Mouse (Mus musculus): ENCODE data around the gene Snapc2. TPM values are rescaled to one million over a fixed set of nuclear protein-coding genes. Genes with fewer than 3 reads are reported as not detected.

The Snapc2 gene
- total RNA-seq, 2 experiments from 2014 or later: 27.7 to 27.8 TPM

DNA sequence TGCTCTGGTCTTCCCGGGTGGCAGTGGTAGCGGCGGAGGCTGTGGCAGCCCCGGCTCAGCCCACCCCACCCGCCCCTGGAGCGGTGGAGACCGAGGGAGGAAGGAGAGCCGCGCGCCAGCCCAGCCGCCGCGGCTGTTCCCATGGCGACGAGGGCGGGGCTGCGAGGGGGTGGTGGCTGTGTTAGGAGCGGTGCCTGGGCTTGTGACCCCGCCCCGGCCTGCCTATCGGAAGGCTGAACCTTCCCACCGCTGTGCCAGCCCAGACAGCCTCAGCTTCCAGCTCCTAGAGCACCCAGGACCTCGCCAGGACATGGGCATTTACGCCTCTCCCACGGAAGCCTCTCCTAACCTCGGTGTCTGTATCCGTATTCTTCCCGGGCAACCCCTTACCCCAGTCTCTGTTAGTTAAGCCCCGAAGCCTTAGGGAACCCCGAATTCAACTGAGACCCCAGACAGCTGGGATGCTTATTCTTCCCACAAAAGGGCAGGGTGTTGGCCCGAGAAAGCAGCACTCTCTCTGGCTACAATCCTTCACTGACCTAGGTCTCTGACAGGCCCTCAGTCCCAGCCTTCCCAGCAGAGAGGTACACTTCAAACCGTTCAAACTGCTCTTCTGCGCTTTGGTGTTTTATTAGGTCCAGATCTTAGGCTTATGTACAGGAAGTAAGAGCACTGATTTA is 6.4 kb downstream of the Snapc2 start, which contains the start of gene Ctxn1:
Gene Ctxn1 (minus strand): TSS at position 150 of the 680 bp plus-strand sequence.
- no peak for TF ChIP-seq CTCF (conservative IDR thresholded peaks at IDR 0.05)
- Histone ChIP-seq H3K4me3 (peak within 1 kb of the TSS; percentile 84), H3K27ac (peak within 1 kb of the TSS; percentile 97)
- peak; percentile 94 to 96 for DNase-seq (ENCODE audit: low spot score in 2 of 2)

DNA sequence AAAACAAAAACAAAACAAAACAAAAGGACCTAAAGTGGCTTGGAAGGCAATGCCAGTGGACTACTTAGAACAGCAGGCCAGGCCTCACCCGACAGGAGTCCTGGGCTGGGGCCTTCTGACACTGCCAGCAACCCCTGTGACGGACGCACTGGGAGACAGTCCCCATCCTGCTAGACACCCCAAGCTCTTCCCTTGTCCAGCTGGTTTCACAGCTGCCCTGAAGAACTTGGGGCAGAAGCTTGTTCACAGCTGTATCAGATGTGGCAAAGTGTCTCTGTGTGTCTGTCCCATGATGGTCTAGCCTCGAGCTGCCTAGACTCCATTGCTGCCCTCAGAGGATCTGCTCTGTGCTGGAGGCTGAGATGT is 6.9 kb downstream of the Snapc2 start:
- TF ChIP-seq CTCF (conservative IDR thresholded peaks at IDR 0.05): no peak
- peak overlapping the region; percentile 97 for H3K27ac ChIP-seq
- DNase-seq (ENCODE audit: low spot score in 2 of 2): no peak

DNA sequence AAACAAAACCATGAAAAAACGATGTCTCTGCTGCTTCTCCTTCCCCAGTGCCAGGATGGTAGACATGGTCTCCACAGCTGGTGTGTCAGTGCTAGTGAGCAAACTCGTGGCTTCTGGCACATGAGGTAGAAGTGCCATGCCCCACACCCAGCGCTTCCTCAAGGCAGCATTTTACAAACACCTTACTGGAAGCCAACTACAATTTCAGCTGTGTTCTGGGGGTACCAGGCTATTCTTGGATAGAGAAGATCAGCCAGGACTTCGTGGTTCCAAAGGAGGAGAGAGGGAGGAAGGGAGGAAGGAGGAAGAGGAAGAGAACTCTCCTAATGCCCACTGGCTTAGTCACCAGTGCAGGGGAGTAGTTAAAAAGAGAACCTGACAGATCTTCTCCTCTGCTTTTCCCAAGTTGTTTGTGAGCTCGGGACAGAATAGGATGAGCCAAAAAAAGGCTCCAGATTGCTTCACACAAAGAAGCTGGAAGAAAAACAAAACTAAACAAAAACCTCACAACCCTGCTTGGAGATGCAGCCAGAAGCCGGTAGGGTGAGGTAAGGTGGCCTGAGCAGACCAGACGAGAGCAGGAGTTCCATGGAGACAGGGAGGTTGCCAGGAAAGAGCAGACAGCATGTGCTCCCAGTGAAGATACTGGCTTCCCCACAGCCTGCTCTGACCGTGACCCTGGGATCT is 10.4 kb downstream of the Snapc2 start:
- no peak for DNase-seq (ENCODE audit: low spot score in 2 of 2)
- no peak for TF ChIP-seq CTCF (conservative IDR thresholded peaks at IDR 0.05)
- H3K27ac ChIP-seq: peak overlapping the region; percentile 39; the same call in 1 of the 2 replicates
- H3K4me3 ChIP-seq: no peak overlapping the region

More for the DNA sequence above, 6.9 kb downstream of the Snapc2 start:
- H3K4me3 ChIP-seq: no peak overlapping the region

DNA sequence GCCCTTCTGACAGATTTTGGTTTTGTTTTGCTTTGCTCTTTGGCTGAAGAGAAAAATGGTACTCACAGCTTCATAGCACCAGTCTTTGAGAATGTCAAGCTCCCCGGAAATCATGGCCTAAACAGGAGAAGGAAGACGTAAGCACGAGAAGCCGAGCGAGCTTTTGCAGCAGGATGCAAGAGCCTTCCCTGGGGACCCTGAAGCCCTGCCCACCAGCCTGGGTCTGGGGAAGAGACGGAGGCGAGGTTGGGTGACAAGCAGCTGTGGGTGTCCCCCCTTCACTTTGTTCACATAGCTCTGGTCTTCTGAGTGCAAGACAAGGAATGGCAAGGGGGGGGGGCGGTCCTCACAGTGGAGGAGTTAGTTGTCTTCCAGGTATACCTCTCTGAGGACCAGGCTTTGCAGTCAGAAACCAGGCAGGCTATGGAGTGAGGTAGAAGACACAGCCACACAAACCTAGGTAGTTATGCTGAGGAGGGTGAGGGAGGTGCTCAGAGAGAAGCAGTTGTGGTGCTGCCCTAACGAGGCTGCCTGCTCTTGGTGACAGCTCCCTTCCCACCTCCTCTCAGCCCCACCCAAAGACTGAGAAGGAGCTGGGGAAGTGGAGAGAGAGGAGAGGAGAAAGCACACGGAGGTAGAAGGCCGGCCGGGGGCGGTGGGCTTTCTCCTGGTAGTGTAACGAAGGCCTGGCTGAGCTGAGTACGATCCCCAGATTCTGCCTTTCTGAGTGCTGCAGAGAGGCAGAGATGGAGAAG is 12.5 kb downstream of the Snapc2 start:
- DNase-seq (ENCODE audit: low spot score in 2 of 2): no peak
- Histone ChIP-seq H3K4me3 (no peak overlapping the region), H3K27ac (no peak overlapping the region)
- TF ChIP-seq CTCF (conservative IDR thresholded peaks at IDR 0.05): no peak

DNA sequence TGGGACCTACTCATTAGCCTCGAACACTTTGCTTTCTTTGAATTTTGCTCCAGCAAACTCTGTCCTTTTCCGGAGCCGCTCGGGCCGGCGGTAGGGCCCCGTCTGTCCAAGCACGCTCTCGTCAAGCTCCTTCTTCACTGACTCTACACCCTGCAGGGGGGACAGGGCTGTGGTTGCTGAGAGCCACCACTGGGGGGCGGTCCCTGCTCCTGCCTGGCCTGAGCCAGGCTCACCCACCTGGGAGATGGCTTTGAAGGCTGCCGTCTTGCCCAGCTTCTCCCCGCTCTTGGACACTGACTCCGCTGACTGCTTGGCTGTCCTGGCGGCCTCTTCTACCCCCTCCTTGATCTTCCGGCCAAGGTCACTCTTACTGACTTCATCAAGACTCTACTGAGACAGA is 14.7 kb downstream of the Snapc2 start:
- DNase-seq (ENCODE audit: low spot score in 2 of 2): no peak
- Histone ChIP-seq H3K4me3 (no peak overlapping the region), H3K27ac (no peak overlapping the region)
- TF ChIP-seq CTCF (conservative IDR thresholded peaks at IDR 0.05): peak; percentile 75

DNA sequence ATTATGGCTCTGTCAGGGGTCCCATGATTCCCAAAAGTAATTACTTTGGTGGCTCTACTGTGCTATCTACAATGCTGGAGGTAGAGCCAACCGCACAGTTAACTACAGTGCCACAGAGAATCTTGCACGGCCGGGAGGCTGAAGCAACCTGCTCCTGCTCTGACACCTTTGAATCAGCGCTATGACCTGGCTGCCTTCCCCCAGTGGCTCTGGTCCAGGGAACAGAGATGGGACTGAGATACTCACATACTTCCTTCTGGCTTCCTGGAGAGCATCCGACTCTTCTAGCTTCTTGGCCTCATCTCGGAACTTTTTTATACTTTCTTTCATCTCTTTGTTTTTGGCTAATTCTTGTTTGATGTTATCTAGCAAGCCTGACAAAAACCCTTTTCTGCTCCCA is 16.7 kb downstream of the Snapc2 start:
- Histone ChIP-seq H3K27ac (no peak overlapping the region), H3K4me3 (no peak overlapping the region)
- no peak for DNase-seq (ENCODE audit: low spot score in 2 of 2)
- TF ChIP-seq CTCF (conservative IDR thresholded peaks at IDR 0.05): no peak

DNA sequence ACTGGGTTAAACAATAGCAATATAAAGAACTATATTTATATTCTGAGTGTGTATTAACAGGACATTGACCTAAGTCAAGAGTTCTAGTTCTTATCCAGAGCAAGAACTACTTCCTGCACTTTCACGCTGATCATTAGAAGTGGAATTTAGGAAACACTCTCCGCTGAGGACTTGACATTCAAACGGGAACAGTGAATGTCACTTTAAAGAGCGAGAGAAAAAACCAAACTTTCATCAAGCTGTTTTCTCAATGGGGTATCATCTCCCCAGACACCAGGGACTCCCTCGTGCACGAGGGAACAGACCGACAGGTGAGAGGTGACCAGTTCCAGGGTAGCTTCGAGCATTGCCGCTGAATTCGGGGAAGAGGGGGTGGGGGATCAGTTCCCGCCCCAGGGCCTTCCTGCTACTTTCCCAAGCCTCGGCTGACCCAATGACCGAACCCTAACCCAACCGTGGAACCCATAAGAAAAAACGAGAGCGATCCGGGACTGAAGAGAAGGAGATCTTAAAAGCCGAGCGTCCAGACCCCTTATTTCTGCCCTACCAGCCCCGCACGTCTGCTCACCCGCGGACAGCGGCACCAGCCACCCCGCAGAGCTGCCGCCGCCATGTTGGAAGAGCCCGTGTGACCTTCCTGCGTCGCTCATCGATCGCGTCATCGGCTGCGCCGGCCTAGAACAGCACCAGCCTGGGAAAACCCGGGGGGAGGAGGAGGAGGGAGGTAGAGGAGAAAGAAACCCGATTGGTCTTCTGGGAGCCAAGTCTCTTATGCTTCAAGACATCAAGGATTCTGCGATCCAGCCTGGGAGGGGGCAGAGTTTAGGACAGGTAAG is 22.6 kb downstream of the Snapc2 start, which contains the start of gene Timm44:
Gene Timm44 (minus strand): TSS at position 639 of the 836 bp plus-strand sequence.
- TF ChIP-seq CTCF (conservative IDR thresholded peaks at IDR 0.05): no peak

DNA sequence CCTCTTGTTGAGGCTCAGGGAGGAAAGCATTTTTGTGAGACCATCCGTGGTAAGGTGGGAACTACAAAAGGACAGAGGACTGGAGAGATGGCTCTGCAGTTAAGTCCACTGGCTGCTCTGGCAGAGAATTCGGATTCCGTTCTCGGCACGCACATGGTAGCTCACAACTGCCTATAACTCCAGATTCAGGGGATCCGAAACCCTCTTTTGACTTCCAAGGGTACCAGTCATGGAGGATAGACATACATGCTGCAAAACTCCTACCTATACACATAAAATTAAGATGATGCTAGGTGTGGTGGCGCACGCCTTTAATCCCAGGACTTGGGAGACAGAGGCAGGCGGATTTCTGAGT is 23.2 kb downstream of the Snapc2 start:
- Histone ChIP-seq H3K4me3 (peak overlapping the region; percentile 96), H3K27ac (peak overlapping the region; percentile 93)
- no peak for DNase-seq (ENCODE audit: low spot score in 2 of 2)
- no peak for TF ChIP-seq CTCF (conservative IDR thresholded peaks at IDR 0.05)

More for the DNA sequence above, 22.6 kb downstream of the Snapc2 start, which contains the start of gene Timm44:
- peak within 1 kb of the TSS; percentile 93 for H3K27ac ChIP-seq
- DNase-seq (ENCODE audit: low spot score in 2 of 2): peak; percentile 97
- peak within 1 kb of the TSS; percentile 96 for H3K4me3 ChIP-seq

- Histone ChIP-seq H3K4me3 (no peak overlapping the region), H3K27ac (peak overlapping the region; percentile 43; the same call in 1 of the 2 replicates)
- peak; percentile 74 for TF ChIP-seq CTCF (conservative IDR thresholded peaks at IDR 0.05)
- no peak for DNase-seq (ENCODE audit: low spot score in 2 of 2)
Observed at GRCm38 (mm10) chr8:4292738-4293137, 39.9 kb downstream of the Snapc2 start.

- TF ChIP-seq CTCF (conservative IDR thresholded peaks at IDR 0.05): no peak
- DNase-seq (ENCODE audit: low spot score in 2 of 2): no peak
- Histone ChIP-seq H3K27ac (no peak overlapping the region), H3K4me3 (no peak overlapping the region)
Observed at GRCm38 (mm10) chr8:4297822-4298221, 44.9 kb downstream of the Snapc2 start.

- no peak for DNase-seq (ENCODE audit: low spot score in 2 of 2)
- Histone ChIP-seq H3K4me3 (no peak overlapping the region), H3K27ac (peak overlapping the region; percentile 56; the same call in 1 of the 2 replicates)
- no peak for TF ChIP-seq CTCF (conservative IDR thresholded peaks at IDR 0.05)
Observed at GRCm38 (mm10) chr8:4304124-4304547, 51.3 kb downstream of the Snapc2 start.

Other genes starting within 250 kb of the Snapc2 start
- gene Cd209f, start 147.2 kb upstream of the Snapc2 start, total RNA-seq (2021): under 1 TPM in 1 of 2 experiments, not detected in 1; 0.69 TPM
- gene Cd209g, start 119.0 kb upstream of the Snapc2 start, total RNA-seq (2021): not detected
- 100 to 1,000 TPM; 100 to 107 TPM for gene Evi5l, start 86.5 kb upstream of the Snapc2 start, total RNA-seq (2021)
- 10 to 100 TPM; 46.0 to 47.4 TPM for gene Prr36, start 35.6 kb upstream of the Snapc2 start, total RNA-seq (2021)
- gene Lrrc8e, start 26.3 kb upstream of the Snapc2 start, total RNA-seq (2021): not detected
- 100 to 1,000 TPM in 1 of 2 experiments, 10 to 100 TPM in 1; 98.4 to 106 TPM for gene Map2k7, start 14.3 kb upstream of the Snapc2 start, total RNA-seq (2021)
- gene Gm49320, start 14.2 kb upstream of the Snapc2 start, total RNA-seq (2021): 1 to 10 TPM; 1.1 to 2.4 TPM
- 10 to 100 TPM; 18.0 to 20.3 TPM for gene Tgfbr3l, start 4.9 kb upstream of the Snapc2 start, total RNA-seq (2021)
- gene Ctxn1, start 6.2 kb downstream of the Snapc2 start, total RNA-seq (2021): 100 to 1,000 TPM; 515 to 555 TPM
- 10 to 100 TPM; 73.9 to 78.8 TPM for gene Timm44, start 22.8 kb downstream of the Snapc2 start, total RNA-seq (2021)
- 10 to 100 TPM; 24.6 to 27.5 TPM for gene Ccl25, start 72.1 kb downstream of the Snapc2 start, total RNA-seq (2021)
- 10 to 100 TPM; 78.6 to 81.1 TPM for gene Elavl1, start 72.3 kb downstream of the Snapc2 start, total RNA-seq (2021)
- gene Cers4, start 239.9 kb downstream of the Snapc2 start, total RNA-seq (2021): 10 to 100 TPM; 50.6 to 51.3 TPM

All from layer of hippocampus, adult 2 months (tissue).